Mouse (Mus musculus): Measurements from ENCODE around the gene Sh3gl3.

DNA sequence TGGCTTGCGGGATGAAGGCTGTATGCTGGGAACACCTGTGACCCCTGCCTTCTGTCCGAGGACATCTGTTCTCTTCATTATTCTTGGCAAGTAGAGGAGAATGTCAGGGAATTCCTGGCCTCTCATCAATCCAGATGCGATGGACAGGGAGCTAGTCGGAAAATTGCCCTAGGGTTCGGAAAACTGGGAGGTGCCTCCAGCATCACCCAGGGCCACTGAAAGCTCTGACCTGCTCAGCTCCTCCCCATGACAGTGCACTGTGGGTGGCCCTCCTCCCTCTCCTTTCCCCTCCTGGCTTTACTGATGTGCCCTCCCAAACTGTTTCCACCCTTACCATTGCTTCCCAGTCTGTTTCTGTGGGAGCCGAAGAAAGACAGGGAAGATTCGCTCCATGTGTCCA is 29.5 kb downstream of the Sh3gl3 start:
- TF ChIP-seq CTCF (IDR thresholded peaks at IDR 0.05; ENCODE audit: low read depth) (no peak), EP300 (IDR thresholded peaks at IDR 0.05; ENCODE audit: low read depth) (no peak)
